Mouse (Mus musculus) layer of hippocampus, postnatal 36 days (tissue): ENCODE measurements around the gene Hibch. TPM values are rescaled to one million over a fixed set of nuclear protein-coding genes. Genes with fewer than 3 reads are reported as not detected.
A peak's percentile ranks its signal among the peaks of the same experiment; 100 is the strongest.
"Not testable (repeated sequence)": the region's sequence is repeated elsewhere in the genome, so short reads cannot be mapped to it uniquely, and the experiment has no call there.

Experiments
- DNase-seq, 2 experiments: peaks; one replicate each; pipeline ENCODE4 v3.0.0; 2022
- total RNA-seq, 2 experiments: library from RNA; stranded (reverse); gene quantifications; 2 replicates each; pipeline ENCODE4 v1.2.3; 2021

Gene Hibch
- total RNA-seq: 10 to 100 TPM; 16.2 to 19.9 TPM

GRCm38 (mm10) chr1:52844782-52845665, at the start of gene Hibch:
Gene Hibch (plus strand): TSS chr1:52844929.
- peak; percentile 96 to 97 for DNase-seq

GRCm38 (mm10) chr1:52795927-52796326, 48.8 kb upstream of the Hibch start:
- DNase-seq: no peak

GRCm38 (mm10) chr1:52799056-52799726, 45.5 kb upstream of the Hibch start:
- no peak for DNase-seq

GRCm38 (mm10) chr1:52799772-52800171, 45.0 kb upstream of the Hibch start:
- no peak for DNase-seq

- no peak for DNase-seq
Measured at GRCm38 (mm10) chr1:52800340-52800740, 44.4 kb upstream of the Hibch start.

- no peak for DNase-seq
Measured at GRCm38 (mm10) chr1:52801651-52802050, 43.1 kb upstream of the Hibch start.

GRCm38 (mm10) chr1:52802406-52802975, 42.2 kb upstream of the Hibch start:
- no peak for DNase-seq

- no peak for DNase-seq
Measured at GRCm38 (mm10) chr1:52805041-52805440, 39.7 kb upstream of the Hibch start.

GRCm38 (mm10) chr1:52808456-52808855, 36.3 kb upstream of the Hibch start:
- DNase-seq: no peak

- no peak for DNase-seq
Measured at GRCm38 (mm10) chr1:52816232-52816891, 28.4 kb upstream of the Hibch start.

- peak; percentile 71 to 74 for DNase-seq
Measured at GRCm38 (mm10) chr1:52816910-52817812, 27.6 kb upstream of the Hibch start, which contains the start of gene Inpp1. Gene Inpp1 (minus strand): TSS chr1:52817688.

- DNase-seq: no peak
Measured at GRCm38 (mm10) chr1:52817813-52818147, 26.9 kb upstream of the Hibch start.

- DNase-seq: no peak
Measured at GRCm38 (mm10) chr1:52839099-52839498, 5.6 kb upstream of the Hibch start.

GRCm38 (mm10) chr1:52844354-52844753, 375 bp upstream of the Hibch start:
- no peak for DNase-seq

- no peak for DNase-seq
Measured at GRCm38 (mm10) chr1:52846556-52846955, 1.8 kb downstream of the Hibch start.

- no peak for DNase-seq
Measured at GRCm38 (mm10) chr1:52849422-52849821, 4.7 kb downstream of the Hibch start.

GRCm38 (mm10) chr1:52854029-52854428, 9.3 kb downstream of the Hibch start:
- DNase-seq: not testable (repeated sequence)

GRCm38 (mm10) chr1:52855904-52856601, 11.3 kb downstream of the Hibch start:
- no peak for DNase-seq

GRCm38 (mm10) chr1:52864220-52864619, 19.5 kb downstream of the Hibch start:
- no peak for DNase-seq

GRCm38 (mm10) chr1:52866007-52866406, 21.3 kb downstream of the Hibch start:
- no peak for DNase-seq

- DNase-seq: no peak
Measured at GRCm38 (mm10) chr1:52867876-52868275, 23.1 kb downstream of the Hibch start.
